Mouse (Mus musculus) G1E (cell line): ENCODE results near the gene Yju2. TPM values are rescaled to one million over a fixed set of nuclear protein-coding genes. Genes with fewer than 3 reads are reported as not detected.
A peak's percentile ranks its signal among the peaks of the same experiment; 100 is the strongest.

Source experiments
- ATAC-seq: 2 replicates; pipeline ENCODE4 v1.8.0; 2016; ENCODE audit warnings: mild to moderate bottlenecking; ENCODE audit not compliant: insufficient number of reproducible peaks, poor library complexity, low FRiP score, severe bottlenecking; ENCODE audit errors: extremely low read depth
- DNase-seq: peaks from one replicate; pipeline ENCODE4 v3.0.0; 2012; ENCODE audit warnings: low spot score
- H3K27me3 ChIP-seq: 2 replicates; pipeline ENCODE4 v1.6.1; 2012; ENCODE audit warnings: mild to moderate bottlenecking, low read length, inconsistent platforms; ENCODE audit not compliant: insufficient read depth
- H3K36me3 ChIP-seq: replicated peaks from 2 replicates; pipeline ENCODE3; 2012; ENCODE audit warnings: mild to moderate bottlenecking, inconsistent platforms
- H3K4me1 ChIP-seq: 2 replicates; pipeline ENCODE4 v1.6.1; 2012; ENCODE audit warnings: low read depth, low read length, inconsistent platforms, mixed read lengths; ENCODE audit not compliant: insufficient read depth
- H3K4me3 ChIP-seq: 2 replicates; pipeline ENCODE4 v1.5.1; 2012; ENCODE audit warnings: low read depth, mild to moderate bottlenecking, inconsistent platforms, low read length, moderate library complexity, mixed read lengths
- H3K9me3 ChIP-seq: replicated peaks from 2 replicates; pipeline ENCODE4 v1.6.1; 2012; ENCODE audit warnings: inconsistent platforms
- CTCF ChIP-seq: IDR thresholded peaks from 2 replicates; pipeline ENCODE4 v1.5.1; 2012; ENCODE audit warnings: low read depth, low read length, inconsistent platforms, mixed read lengths
- GATA1 ChIP-seq: IDR thresholded peaks from 2 replicates; pipeline ENCODE4 v1.6.1; 2012; ENCODE audit warnings: borderline replicate concordance, low read length, inconsistent platforms, mixed read lengths
- GATA2 ChIP-seq: IDR thresholded peaks from 2 replicates; pipeline ENCODE4 v1.6.1; 2012; ENCODE audit warnings: low read depth, low read length, inconsistent platforms, borderline replicate concordance
- POLR2AphosphoS5 ChIP-seq: IDR thresholded peaks from 2 replicates; pipeline ENCODE4 v1.6.1; 2012; ENCODE audit warnings: low read depth, low read length, inconsistent platforms; ENCODE audit not compliant: insufficient replicate concordance
- TAL1 ChIP-seq: conservative IDR thresholded peaks from 2 replicates; pipeline ENCODE4 v1.6.1; 2012; ENCODE audit warnings: low read depth, low read length, inconsistent platforms, mixed read lengths
- polyA plus RNA-seq: library from polyadenylated mRNA; stranded (reverse); fragments of >175 nt; gene quantifications from 2 replicates; pipeline ENCODE4 v1.2.3, GENCODE M21; 2012
- total RNA-seq, 2 experiments: library from RNA; stranded (forward) in 1 of 2; stranded (reverse) in 1 of 2; fragments of 200-1000 nt in 1 of 2; fragments of >200 nt in 1 of 2; fragmentation: Nextera tagmentation in 1 of 2; gene quantifications; 2 replicates each; pipeline ENCODE4 v1.2.3; 2014 to 2017

Gene Yju2
- total and polyA plus RNA-seq, 3 experiments: 12.6 to 27.8 (median 16.7) TPM

GRCm38 (mm10) chr17:56005415-56006061, 46.6 kb downstream of the Yju2 start, which contains the start of the genes Stap2 and Mpnd:
Gene Stap2 (minus strand): TSS chr17:56005584.
Gene Mpnd (plus strand): TSS chr17:56005711.
- no peaks in the 10 kb centered on the region for H3K9me3 ChIP-seq
- peaks cover 11% of the 10 kb centered on the region for H3K27me3 ChIP-seq
- no peak for TF ChIP-seq POLR2AphosphoS5
- ATAC-seq (no peak), DNase-seq (peak; percentile 77)
- H3K4me3 ChIP-seq: no peak within 1 kb of the TSS
- H3K4me1 ChIP-seq: peaks cover 38% of the 10 kb centered on the region
- H3K36me3 ChIP-seq: peaks cover 5% of the 10 kb centered on the region

- DNase-seq (no peak), ATAC-seq (no peak)
- no peak for TF ChIP-seq TAL1
- TF ChIP-seq GATA2: no peak
- TF ChIP-seq POLR2AphosphoS5: no peak
- no peak for TF ChIP-seq CTCF
- no peak for TF ChIP-seq GATA1
- Histone ChIP-seq H3K27me3 (peaks cover 11% of the 10 kb centered on the region), H3K4me3 (no peak overlapping the region), H3K4me1 (peaks cover 42% of the 10 kb centered on the region), H3K9me3 (no peaks in the 10 kb centered on the region), H3K36me3 (peaks cover 18% of the 10 kb centered on the region)
Observed at GRCm38 (mm10) chr17:56006956-56007355, 48.1 kb downstream of the Yju2 start.

- Histone ChIP-seq H3K27me3 (peaks cover 11% of the 10 kb centered on the region), H3K36me3 (peaks cover 24% of the 10 kb centered on the region), H3K9me3 (no peaks in the 10 kb centered on the region), H3K4me1 (peaks cover 45% of the 10 kb centered on the region), H3K4me3 (peak overlapping the region; percentile 92; the same call in 1 of the 2 replicates)
- DNase-seq (no peak), ATAC-seq (no peak)
- TF ChIP-seq TAL1: no peak
Observed at GRCm38 (mm10) chr17:56007444-56008355, 48.8 kb downstream of the Yju2 start.

GRCm38 (mm10) chr17:56008356-56009087, 49.6 kb downstream of the Yju2 start:
- H3K36me3 ChIP-seq: peaks cover 29% of the 10 kb centered on the region
- ATAC-seq (peak; percentile 91), DNase-seq (peak; percentile 100)
- no peak for TF ChIP-seq GATA1
- no peak for TF ChIP-seq POLR2AphosphoS5
- no peak for TF ChIP-seq GATA2
- TF ChIP-seq TAL1: no peak
- peak overlapping the region; percentile 92 for H3K4me3 ChIP-seq
- H3K9me3 ChIP-seq: no peaks in the 10 kb centered on the region
- H3K4me1 ChIP-seq: peaks cover 45% of the 10 kb centered on the region
- H3K27me3 ChIP-seq: peaks cover 5% of the 10 kb centered on the region

GRCm38 (mm10) chr17:56009088-56009961, 50.4 kb downstream of the Yju2 start:
- TF ChIP-seq GATA2 (no peak), TAL1 (no peak), GATA1 (no peak), POLR2AphosphoS5 (no peak), CTCF (no peak)
- ATAC-seq (peak; percentile 89), DNase-seq (peak; percentile 96)
- Histone ChIP-seq H3K27me3 (peaks cover 5% of the 10 kb centered on the region; the same call in 1 of the 2 replicates), H3K36me3 (peaks cover 32% of the 10 kb centered on the region), H3K4me3 (peak overlapping the region; percentile 92), H3K9me3 (no peaks in the 10 kb centered on the region), H3K4me1 (peaks cover 45% of the 10 kb centered on the region)

- Histone ChIP-seq H3K4me3 (peak overlapping the region; percentile 92; the same call in 1 of the 2 replicates), H3K4me1 (peaks cover 45% of the 10 kb centered on the region), H3K36me3 (peaks cover 37% of the 10 kb centered on the region), H3K9me3 (no peaks in the 10 kb centered on the region), H3K27me3 (peaks cover 5% of the 10 kb centered on the region; the same call in 1 of the 2 replicates)
- TF ChIP-seq GATA1 (no peak), CTCF (no peak), POLR2AphosphoS5 (no peak), TAL1 (no peak), GATA2 (no peak)
- ATAC-seq (no peak), DNase-seq (no peak)
Observed at GRCm38 (mm10) chr17:56009962-56010240, 51.0 kb downstream of the Yju2 start.
